Mouse (Mus musculus): ENCODE results near the gene 1700109H08Rik.

DNA sequence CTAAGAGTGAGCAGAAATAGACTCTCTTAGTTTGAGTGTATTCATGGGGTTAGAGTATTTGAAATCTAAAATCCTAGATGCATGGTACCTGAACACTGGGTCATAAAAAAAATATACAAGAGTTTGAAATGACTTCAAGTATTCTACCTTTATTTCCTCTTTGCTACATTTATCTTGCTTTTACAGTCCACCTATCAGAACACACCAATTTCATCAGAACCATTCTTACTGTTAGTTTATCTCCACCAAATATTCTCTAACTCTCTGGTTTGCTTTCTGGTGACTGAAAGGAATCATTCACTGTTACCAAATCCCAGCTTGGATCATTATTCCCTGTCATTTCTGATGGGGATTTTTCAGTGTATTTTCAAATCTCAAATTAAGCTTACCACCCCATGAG is 25.8 kb downstream of the 1700109H08Rik start:
- TF ChIP-seq GATA1 (IDR thresholded peaks at IDR 0.05; ENCODE audit: low read length) = no peak
- no peak for TF ChIP-seq TAL1 (IDR thresholded peaks at IDR 0.05; ENCODE audit: low read length)

Measured in erythroblast, embryonic 14.5 days (primary cell).